Mouse (Mus musculus): ENCODE data around the gene Pfdn6.

DNA sequence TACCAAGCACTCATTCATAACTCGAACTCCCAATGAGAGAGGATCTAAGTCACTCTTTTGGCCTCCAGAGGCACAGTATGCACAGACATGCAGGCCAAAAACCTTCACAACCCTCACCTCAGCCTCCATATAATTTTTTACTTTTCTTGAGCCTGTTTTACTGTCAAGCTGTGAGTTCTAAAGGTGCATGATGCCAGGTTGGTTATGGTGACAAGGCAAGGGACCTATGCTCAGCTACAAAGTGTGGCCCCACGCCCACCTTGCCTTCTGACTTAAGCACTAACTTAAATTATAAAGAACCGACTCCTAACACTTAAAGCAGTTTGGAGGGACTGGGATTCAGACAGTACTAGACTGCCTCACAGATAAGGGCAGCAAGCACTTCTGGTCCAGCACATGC is 13.2 kb upstream of the Pfdn6 start:
- TF ChIP-seq CTCF (IDR thresholded peaks at IDR 0.05; ENCODE audit: low read depth, low read length) (no peak), GATA1 (IDR thresholded peaks at IDR 0.05; ENCODE audit: borderline replicate concordance, low read length) (no peak), GATA2 (IDR thresholded peaks at IDR 0.05; ENCODE audit: borderline replicate concordance, low read depth, low read length) (no peak)
